Mouse (Mus musculus) MEL (cell line): ENCODE results near the gene E130308A19Rik.

Experiments used
- HCFC1 ChIP-seq: IDR thresholded peaks from 2 replicates; pipeline ENCODE4 v1.6.1; 2012; ENCODE audit warnings: low read depth, mild to moderate bottlenecking, inconsistent platforms, low read length, improper control_type of control experiment, moderate library complexity
- MYC ChIP-seq: IDR thresholded peaks from 2 replicates; pipeline ENCODE4 v1.6.1; 2011; ENCODE audit warnings: low read depth, mild to moderate bottlenecking, low read length, improper control_type of control experiment, moderate library complexity

- TF ChIP-seq HCFC1 (no peak), MYC (no peak)
Measured at GRCm38 (mm10) chr4:59663451-59663850, 37.4 kb downstream of the E130308A19Rik start.
